Mouse (Mus musculus) midbrain, embryonic 16.5 days (tissue): ENCODE results near the gene Il27ra. TPM values are rescaled to one million over a fixed set of nuclear protein-coding genes. Genes with fewer than 3 reads are reported as not detected.

Source experiments
- ATAC-seq: fragments of 200-750 bp; cut with Nextera tagmentation; 2 replicates; pipeline ENCODE4 v1.8.0; 2017; ENCODE audit warnings: moderate TSS enrichment
- H3K27ac ChIP-seq: fragments of 300-500 bp; sonication (generic); 2 replicates; pipeline ENCODE4 v1.5.1; 2014; ENCODE audit warnings: mild to moderate bottlenecking, low read length, mixed read lengths
- H3K27me3 ChIP-seq: fragments of 300-500 bp; sonication (generic); 2 replicates; pipeline ENCODE4 v1.6.1; 2014; ENCODE audit warnings: low read depth, low read length, mixed read lengths; ENCODE audit not compliant: control insufficient read depth, insufficient read depth
- H3K36me3 ChIP-seq: fragments of 300-500 bp; sonication (generic); 2 replicates; pipeline ENCODE4 v1.6.1; 2014; ENCODE audit warnings: mild to moderate bottlenecking, low read length, moderate library complexity, mixed read lengths; ENCODE audit not compliant: control insufficient read depth, insufficient read depth
- H3K4me1 ChIP-seq: fragments of 300-500 bp; sonication (generic); 2 replicates; pipeline ENCODE4 v1.6.1; 2014; ENCODE audit warnings: mild to moderate bottlenecking, low read length, mixed read lengths; ENCODE audit not compliant: control insufficient read depth, insufficient read depth
- H3K4me2 ChIP-seq: fragments of 300-500 bp; sonication (generic); 2 replicates; pipeline ENCODE4 v1.6.1; 2014; ENCODE audit warnings: mild to moderate bottlenecking, low read length, mixed read lengths
- H3K4me3 ChIP-seq: fragments of 300-500 bp; sonication (generic); 2 replicates; pipeline ENCODE4 v1.5.1; 2014; ENCODE audit warnings: low read depth, mild to moderate bottlenecking, low read length, moderate library complexity, mixed read lengths
- H3K9ac ChIP-seq: fragments of 300-500 bp; sonication (generic); 2 replicates; pipeline ENCODE4 v1.6.1; 2014; ENCODE audit warnings: low read depth, low read length, mixed read lengths
- H3K9me3 ChIP-seq: fragments of 300-500 bp; sonication (generic); replicated peaks from 2 replicates; pipeline ENCODE4 v1.6.1; 2014; ENCODE audit warnings: mild to moderate bottlenecking, low read length, mixed read lengths; ENCODE audit not compliant: control insufficient read depth, poor library complexity, severe bottlenecking
- WGBS: fragments of 180-500 bp; shearing (Covaris S2); extraction: QIAGEN DNeasy Blood & Tissue Kit; methylation state at CpG from one replicate; pipeline ENCODE4 v1.1.7; 2014; 5-methylcytosine and 5-hydroxymethylcytosine counted together
- polyA plus RNA-seq: library from polyadenylated mRNA; unstranded; fragments of >200 nt; fragmentation: Nextera tagmentation; extraction: Ambion mirVana; gene quantifications from 2 replicates; pipeline ENCODE4 v1.2.1, GENCODE M21; 2015

Gene Il27ra
- polyA plus RNA-seq, 1 experiment from 2014 or later = 0.26 TPM

- H3K4me2 ChIP-seq = no peak overlapping the region
- H3K9me3 ChIP-seq = no peaks in the 10 kb centered on the region
- peaks cover 13% of the 10 kb centered on the region for H3K27me3 ChIP-seq
- H3K9ac ChIP-seq = no peak overlapping the region
- no peak overlapping the region for H3K27ac ChIP-seq
- peaks cover 5% of the 10 kb centered on the region; the same call in 1 of the 2 replicates for H3K4me1 ChIP-seq
- H3K4me3 ChIP-seq = no peak overlapping the region
- no peak for ATAC-seq
- H3K36me3 ChIP-seq = no peaks in the 10 kb centered on the region
- 37% methylated on average over 12 of the region's 12 CpGs for WGBS
These were observed 20.8 kb downstream of the Il27ra start for GRCm38 (mm10) chr8:84021569-84021968.

- H3K4me1 ChIP-seq = peaks cover 5% of the 10 kb centered on the region; the same call in 1 of the 2 replicates
- WGBS = 9% methylated on average over 18 of the region's 18 CpGs
- H3K9me3 ChIP-seq = no peaks in the 10 kb centered on the region
- no peak for ATAC-seq
- H3K27ac ChIP-seq = no peak within 1 kb of the TSS
- no peak within 1 kb of the TSS for H3K4me3 ChIP-seq
- H3K27me3 ChIP-seq = peaks cover 12% of the 10 kb centered on the region
- H3K36me3 ChIP-seq = no peaks in the 10 kb centered on the region
- H3K9ac ChIP-seq = no peak within 1 kb of the TSS
- no peak within 1 kb of the TSS for H3K4me2 ChIP-seq
These were observed 21.3 kb downstream of the Il27ra start, which contains the start of gene Palm3 for GRCm38 (mm10) chr8:84021096-84021495. Palm3 (plus strand) TSS chr8:84021471.

GRCm38 (mm10) chr8:84019738-84020137, 22.7 kb downstream of the Il27ra start:
- Histone ChIP-seq H3K4me3 (no peak overlapping the region), H3K27ac (no peak overlapping the region), H3K27me3 (peaks cover 12% of the 10 kb centered on the region), H3K4me1 (no peaks in the 10 kb centered on the region; the same call in 1 of the 2 replicates), H3K9me3 (no peaks in the 10 kb centered on the region), H3K4me2 (no peak overlapping the region), H3K36me3 (no peaks in the 10 kb centered on the region), H3K9ac (no peak overlapping the region)
- ATAC-seq = no peak
- 86% methylated on average over 9 of the region's 9 CpGs for WGBS

DNA sequence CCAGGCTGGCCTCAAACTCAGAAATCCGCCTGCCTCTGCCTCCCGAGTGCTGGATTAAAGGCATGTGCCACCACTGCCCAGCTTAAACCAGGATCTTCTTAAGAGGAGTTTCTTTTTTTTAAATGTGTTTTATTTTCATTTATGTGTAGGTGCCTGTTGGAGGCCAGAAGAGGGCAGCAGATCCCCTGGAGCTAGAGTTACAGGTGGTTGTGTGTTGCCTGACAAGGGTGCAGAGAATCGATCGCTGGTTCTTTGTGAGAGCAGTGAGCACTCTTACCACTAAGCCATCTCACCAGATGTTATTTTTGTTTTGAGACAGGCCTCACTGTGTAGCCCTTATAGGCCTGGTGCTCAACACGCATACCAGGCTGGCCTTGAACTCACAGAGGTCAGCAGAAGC, 26.6 kb downstream of the Il27ra start:
- Histone ChIP-seq H3K36me3 (no peaks in the 10 kb centered on the region), H3K4me3 (no peak overlapping the region), H3K9ac (no peak overlapping the region), H3K27ac (no peak overlapping the region), H3K9me3 (no peaks in the 10 kb centered on the region), H3K4me2 (no peak overlapping the region), H3K27me3 (peaks cover 21% of the 10 kb centered on the region), H3K4me1 (peaks cover 16% of the 10 kb centered on the region)
- no peak for ATAC-seq
- 94% methylated on average over 5 of the region's 5 CpGs for WGBS

DNA sequence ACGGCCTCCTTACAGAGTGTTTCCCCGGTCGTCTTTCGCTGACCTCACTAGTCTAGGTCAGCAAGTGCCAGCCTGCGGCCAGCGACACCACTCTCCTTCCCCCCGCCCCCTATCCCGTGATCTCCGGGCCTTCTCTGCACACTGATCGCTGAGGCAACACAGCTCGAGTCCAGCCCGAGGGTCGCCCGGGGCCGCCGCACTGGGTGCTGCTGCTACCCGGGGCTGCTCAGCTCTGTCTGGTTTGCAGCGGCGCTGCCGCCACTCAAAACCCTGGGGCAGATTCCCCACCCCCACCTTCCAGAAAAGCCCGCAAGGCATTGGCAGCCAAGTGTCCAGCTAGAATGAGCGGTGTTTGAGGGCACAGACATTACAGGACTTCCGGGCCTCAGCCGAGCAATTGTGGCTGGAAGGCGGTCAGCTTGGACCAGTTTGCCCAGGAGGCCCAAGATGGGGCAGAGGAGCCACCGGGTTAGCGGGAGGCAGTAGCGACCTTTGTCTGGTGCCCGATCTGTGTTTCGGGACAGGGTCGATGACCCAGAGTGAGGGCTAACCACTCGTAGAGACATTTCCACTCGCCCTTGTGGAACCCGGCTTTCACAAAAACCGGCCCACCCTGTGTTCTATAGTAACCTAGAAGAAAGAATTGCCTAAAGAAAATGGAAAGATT, 29.8 kb downstream of the Il27ra start:
- ATAC-seq = no peak
- Histone ChIP-seq H3K4me2 (peak overlapping the region; percentile 94), H3K27me3 (peaks cover 22% of the 10 kb centered on the region), H3K27ac (no peak overlapping the region), H3K9ac (peak overlapping the region; percentile 40; the same call in 1 of the 2 replicates), H3K36me3 (no peaks in the 10 kb centered on the region), H3K4me3 (peak overlapping the region; percentile 58), H3K4me1 (peaks cover 22% of the 10 kb centered on the region), H3K9me3 (no peaks in the 10 kb centered on the region)
- 2% methylated on average over 35 of the region's 35 CpGs for WGBS

DNA sequence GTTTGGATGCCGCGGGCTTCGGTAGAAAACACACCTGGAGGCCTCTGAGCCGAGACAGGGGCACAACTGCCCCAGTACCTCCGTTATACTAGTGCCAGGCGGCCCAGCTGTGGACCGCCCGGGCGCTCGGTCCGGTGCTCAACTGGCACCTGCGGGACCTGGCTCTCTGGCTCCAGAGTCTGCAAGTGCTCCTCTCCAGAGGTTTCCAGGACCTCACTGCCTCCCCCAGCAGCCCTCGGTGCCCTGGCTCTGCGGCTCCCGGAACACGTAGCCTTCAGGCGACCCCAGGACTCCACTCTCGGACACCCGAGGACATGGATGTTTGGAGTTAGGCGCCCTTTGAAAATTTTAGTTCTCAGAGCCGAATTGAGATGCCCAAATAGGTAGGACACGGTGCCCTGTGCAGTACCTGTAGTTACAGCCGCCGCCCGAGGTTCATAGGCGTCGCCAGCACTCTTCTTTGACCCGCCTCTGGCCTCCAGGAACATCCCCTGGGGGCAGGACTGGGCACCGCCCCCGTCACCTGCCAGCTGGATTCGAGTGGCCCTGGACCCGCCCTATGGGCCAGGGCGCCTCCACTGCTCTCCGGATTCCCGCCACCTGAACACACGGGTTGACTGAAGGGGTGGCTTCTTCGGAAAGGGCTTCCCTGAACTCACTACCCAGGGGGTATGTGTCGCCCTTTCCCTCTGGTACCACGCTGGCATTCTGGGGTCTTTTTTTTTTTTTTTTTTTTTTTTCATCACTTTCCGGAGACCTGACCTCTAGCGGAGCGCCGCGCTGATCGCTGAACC, 30.5 kb downstream of the Il27ra start, which contains the start of gene 2210011C24Rik:
Gene 2210011C24Rik, minus strand, starts transcription at position 467 of the 794 bp plus-strand sequence.
- Histone ChIP-seq H3K4me3 (peak within 1 kb of the TSS; percentile 58), H3K27ac (no peak within 1 kb of the TSS), H3K27me3 (peaks cover 22% of the 10 kb centered on the region), H3K4me1 (peaks cover 22% of the 10 kb centered on the region), H3K9ac (peak within 1 kb of the TSS; percentile 66), H3K4me2 (peak within 1 kb of the TSS; percentile 94), H3K9me3 (no peaks in the 10 kb centered on the region), H3K36me3 (no peaks in the 10 kb centered on the region)
- ATAC-seq = 0 out of 2 replicates have a peak, but pooled peaks have one; percentile 20
- under 1% methylated on average over 45 of the region's 45 CpGs for WGBS

DNA sequence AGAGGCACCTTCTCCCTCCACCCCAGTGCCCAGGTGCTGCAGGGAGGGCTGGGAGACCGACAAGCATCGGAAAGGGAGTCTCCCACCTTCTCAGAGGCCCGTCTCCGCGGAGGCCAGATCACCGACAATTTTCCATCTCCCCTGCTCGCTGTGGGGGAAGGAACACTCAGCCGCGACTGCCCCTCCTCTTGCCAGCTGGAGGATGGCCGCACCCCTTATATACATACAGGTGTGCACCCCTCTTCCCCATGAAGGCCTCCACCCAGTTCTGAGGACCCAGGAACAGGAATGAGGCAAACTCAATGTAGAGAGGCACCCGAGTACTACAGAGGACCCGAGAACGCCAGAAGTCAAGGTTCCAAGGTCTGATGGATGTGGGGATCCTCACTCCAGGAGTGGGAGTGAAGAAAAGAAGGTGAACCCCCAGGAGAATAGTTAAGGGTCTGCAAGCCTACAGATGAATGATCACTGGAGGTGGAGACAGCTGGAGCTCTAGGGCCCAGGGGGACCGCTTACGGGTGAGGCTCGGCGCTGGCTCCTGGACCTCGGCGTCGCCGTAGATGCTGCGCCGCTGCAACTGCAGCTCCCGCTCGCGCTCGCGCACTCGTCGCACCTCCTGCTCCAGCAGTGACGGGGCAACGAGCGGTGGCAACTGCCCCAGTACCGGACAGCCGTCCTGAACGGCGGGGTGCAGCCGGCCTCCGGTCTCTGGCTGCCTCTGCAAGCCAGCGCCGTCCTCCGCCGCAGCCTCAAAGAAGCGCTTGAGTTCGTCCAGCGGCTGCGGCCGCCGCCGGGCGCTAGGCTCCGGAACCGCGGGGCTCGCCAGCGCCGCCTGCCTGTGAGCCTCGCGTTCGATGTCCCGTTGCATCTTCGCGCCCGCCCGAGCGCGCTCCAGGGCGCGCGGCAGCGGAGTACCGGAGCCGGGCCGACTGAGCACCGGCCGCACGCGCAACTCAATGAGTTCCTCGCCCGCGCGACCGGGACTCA, 31.5 kb downstream of the Il27ra start:
- peak; percentile 41 for ATAC-seq
- H3K4me3 ChIP-seq = peak overlapping the region; percentile 58
- H3K4me2 ChIP-seq = peak overlapping the region; percentile 94
- H3K9ac ChIP-seq = peak overlapping the region; percentile 66
- no peaks in the 10 kb centered on the region for H3K36me3 ChIP-seq
- H3K27ac ChIP-seq = no peak overlapping the region
- H3K9me3 ChIP-seq = no peaks in the 10 kb centered on the region
- H3K27me3 ChIP-seq = peaks cover 22% of the 10 kb centered on the region
- H3K4me1 ChIP-seq = peaks cover 22% of the 10 kb centered on the region
- 2% methylated on average over 81 of the region's 83 CpGs for WGBS

- H3K4me3 ChIP-seq = no peak overlapping the region
- no peak overlapping the region for H3K9ac ChIP-seq
- no peak overlapping the region for H3K27ac ChIP-seq
- H3K4me2 ChIP-seq = peak overlapping the region; percentile 35; the same call in 1 of the 2 replicates
- no peak for ATAC-seq
- peaks cover 24% of the 10 kb centered on the region for H3K4me1 ChIP-seq
- H3K9me3 ChIP-seq = no peaks in the 10 kb centered on the region
- H3K36me3 ChIP-seq = no peaks in the 10 kb centered on the region
- 1% methylated on average over 11 of the region's 11 CpGs for WGBS
- H3K27me3 ChIP-seq = peaks cover 22% of the 10 kb centered on the region
These were observed 32.5 kb downstream of the Il27ra start for GRCm38 (mm10) chr8:84009876-84010275.
